Mouse (Mus musculus) brain, embryonic 18.5 days (tissue): Measurements from ENCODE around the gene Gm20388.

Experiments
- DNase-seq: peaks from one replicate; pipeline ENCODE4 v3.0.0-alpha.2; 2012; ENCODE audit warnings: low read depth, low spot score

Gm20388 gene

DNA sequence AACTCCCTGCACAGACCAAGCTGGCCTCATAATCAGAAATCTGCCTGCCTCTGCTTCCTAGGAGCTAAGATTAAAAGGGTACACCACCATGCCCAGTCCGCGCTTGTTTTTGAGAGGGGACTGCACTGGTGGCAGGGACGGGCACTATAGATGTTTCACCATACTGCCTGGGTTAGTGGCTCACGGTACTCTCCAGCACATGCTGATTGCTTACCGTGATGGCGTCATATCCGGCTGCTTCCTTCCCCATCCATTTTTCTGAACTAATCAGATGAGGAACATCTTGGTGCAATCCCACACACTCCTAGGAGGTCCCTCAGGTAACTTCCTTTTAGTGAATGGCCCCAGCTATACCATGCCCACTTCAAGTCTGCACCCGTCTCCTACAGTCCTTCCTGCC is 134.3 kb downstream of the Gm20388 start:
- no peak for DNase-seq

DNA sequence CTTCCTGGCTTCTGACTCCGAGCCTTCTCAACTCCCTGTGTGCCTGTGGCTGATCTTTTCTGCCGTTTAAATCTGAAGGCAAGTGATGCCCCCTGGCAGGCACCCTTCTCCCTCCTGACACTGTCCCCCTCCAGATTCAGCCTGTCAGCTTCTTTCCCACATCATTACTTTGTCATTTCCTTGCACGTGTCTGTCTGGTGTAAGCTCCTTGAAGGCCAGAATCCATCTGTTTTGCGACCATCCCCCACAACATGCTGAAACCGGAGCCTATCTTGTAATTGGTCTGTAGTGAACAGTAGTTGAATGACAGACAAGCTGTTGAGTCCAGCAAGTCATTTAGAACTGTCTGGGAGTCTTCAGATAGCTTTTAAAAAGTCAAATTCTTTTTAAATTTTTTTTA is 134.8 kb downstream of the Gm20388 start:
- no peak for DNase-seq

DNA sequence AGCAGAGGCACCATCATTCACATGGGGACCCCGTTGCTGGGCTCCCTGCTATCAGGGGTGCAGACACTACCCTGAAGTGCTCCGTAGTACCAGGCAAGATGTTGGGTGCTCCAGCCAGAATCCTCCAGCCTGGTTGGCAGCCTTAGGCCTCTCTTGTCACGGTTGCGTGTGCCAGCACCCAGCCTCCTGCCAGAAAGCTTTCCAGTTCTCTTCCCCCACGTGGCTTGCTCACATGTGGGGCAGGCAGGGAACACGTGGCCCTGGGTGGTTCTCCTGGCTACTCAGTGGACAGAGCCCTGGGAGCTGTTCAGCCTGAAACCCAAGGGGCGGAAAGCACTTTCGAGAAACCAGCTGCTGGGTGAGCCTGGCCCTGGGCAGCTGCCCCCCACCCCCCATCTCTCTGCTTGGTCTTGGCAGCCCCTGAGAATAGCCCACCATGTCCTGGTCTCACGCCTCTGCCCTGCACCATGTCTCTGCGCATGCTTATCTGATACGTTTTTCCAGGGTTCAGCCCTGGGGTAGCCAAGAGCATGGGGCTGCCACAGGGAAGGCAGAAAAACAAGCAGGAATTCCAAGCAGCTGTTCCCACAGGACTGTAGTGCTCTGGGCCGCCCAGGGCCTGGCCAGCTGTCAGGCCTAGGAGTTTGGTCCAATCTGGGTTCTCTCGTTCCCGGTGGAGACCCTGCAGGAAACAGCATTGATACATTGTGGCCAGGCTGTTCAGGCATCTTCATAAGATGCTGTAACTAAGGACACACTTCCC is 135.8 kb downstream of the Gm20388 start:
- DNase-seq, result peak; percentile 42

DNA sequence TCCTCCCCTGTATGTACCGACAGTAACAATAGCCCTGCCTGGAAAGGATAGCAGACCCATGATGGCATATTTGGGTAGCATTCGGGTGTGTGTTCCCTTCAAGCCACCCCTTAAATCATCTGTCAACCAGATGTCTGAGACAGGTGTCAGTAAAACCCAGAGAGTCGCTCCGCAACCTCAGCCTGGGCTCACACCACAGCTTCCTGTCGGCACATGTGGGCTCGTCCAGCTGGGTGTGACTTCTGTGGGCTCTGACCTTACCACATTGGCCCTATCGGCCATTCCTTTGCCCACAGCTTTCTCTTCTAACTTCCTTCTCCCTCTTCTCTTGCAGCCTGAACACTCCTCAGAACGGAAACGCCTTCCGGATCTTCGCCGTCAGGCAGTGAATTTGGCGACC is 139.3 kb downstream of the Gm20388 start:
- no peak for DNase-seq

DNA sequence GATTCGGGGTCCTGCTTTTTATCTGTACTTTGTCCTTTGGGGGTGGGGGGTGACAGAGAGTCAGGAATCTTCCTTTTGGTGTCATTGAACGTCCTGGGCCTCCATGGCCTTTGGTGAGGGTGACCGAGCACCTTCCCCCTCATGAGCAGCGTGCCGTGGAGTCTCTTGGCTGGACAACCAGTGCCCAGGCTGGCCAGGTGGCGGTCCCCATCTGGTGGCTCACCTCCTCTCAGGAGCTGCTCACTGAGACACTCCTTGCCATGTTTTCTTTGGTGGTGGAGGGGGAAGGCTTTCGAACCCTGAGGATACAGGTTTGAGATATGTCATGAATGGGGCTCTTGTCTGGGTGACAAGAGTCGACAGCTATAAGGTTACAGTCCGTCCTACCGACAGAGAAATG is 139.7 kb downstream of the Gm20388 start:
- DNase-seq, result no peak

DNA sequence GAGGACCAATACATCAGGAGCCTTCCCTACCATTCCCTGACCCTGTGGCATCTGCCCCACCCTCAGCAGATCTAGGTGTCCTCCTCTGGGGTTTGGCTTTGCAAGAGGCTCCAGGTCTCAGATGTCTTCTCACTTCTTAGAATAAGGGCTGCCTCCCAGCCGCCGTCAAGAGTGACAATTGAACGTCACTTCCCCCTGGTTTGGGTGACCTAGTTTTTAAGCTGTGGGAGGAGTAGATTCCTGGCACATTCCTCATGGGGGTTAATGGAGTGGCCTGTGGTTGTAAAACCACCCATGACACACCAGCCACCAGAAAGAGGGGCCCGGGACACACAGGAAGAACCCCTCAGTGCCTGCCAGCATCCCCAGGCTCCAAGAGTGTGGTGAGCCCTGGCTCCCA is 140.4 kb downstream of the Gm20388 start:
- DNase-seq, result no peak

DNA sequence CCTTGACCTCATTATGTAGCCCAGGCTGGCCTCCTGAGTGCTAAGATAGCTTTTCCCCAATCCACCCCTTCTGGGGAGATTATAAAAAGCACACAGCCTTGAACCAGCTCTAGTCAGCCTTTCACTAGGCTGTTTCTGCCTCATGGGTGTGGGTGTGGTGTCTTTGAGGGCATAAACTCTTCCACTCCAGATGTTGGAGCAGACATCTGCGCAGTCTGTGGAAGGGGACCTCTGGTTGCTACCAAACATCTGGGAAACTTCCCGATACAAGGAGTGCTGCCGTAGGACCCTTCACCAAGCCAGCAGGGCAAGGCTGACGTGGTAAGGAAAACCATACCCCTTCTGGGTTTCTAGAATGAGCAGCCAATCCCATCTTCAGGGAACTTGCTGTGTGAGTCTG is 141.3 kb downstream of the Gm20388 start:
- no peak for DNase-seq

DNA sequence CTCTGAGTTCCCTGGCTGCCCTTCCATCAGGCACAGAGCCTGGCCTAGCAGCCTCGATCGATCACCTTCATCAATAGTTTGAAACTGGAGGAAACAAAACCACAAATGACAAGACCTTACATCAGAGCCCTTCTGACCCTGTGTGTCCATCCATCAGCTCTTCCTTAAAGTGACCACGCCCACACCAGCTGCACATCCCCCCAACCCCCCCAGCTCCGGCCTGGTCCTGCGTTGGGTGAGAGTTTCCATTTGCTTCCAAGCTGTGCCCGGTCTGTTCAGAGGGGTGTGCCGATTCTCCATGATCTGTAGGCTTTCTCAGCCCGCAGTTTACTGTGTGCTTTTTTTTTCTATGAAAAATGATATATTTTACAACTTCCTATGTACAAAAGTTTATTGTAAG is 141.7 kb downstream of the Gm20388 start:
- no peak for DNase-seq

DNA sequence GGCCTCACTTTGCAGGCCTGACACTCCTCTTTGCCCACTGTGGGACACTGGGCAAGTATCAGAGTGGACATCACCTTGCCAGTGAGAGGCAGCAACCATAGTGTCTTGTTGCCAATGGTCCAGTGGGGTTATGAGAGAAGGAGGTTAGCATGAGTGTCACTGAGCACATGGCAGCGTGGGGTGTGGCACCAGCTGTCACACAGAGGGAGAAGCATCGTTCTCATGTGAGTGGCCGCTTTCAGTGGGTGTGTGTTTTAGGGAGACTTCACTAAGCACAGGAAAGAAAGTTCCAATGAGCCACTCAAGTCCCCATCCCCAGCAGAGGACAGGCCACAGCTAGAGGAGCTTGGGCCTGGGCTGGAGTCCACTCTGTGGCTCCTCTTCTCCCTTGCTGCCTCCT is 144.2 kb downstream of the Gm20388 start:
- DNase-seq, result no peak

DNA sequence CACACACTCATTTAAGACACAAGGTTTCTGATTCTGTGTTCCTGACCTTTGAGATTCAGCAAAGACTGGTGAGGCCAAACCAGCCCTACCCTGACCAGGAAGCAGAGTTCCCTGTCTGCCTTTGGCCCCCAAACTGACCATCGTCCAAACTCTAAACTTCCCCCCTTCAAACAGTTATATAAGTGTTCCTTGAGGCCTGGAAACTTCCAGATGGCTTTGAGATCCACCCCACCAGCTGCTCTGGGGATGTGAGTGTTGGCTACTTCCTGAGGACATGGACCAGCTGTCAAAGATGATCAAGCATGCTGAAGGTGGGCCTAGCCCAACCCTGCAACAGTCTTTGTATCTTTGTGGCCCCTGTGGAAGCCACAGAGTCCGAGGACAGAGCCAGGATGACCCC is 146.4 kb downstream of the Gm20388 start:
- no peak for DNase-seq

DNA sequence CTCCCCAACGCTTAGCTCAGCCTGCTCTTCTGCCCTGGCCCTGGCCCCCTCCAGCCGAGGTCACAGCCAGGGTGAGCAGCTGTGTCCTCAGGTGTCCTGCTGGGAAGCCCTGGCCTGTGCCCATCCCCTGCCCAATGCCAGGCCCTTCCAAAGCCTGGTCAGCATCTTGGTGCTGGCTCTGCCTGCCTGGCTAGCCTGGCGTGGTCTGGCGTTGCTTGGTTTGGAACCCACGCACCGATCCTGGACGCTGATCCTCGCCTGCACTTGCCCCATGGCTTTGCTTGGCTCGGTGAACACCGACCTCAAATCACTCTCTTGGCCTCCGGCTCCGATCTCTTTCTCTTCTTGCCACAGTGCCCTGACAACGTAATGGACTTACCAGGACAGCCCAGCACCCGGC is 152.1 kb downstream of the Gm20388 start:
- no peak for DNase-seq

DNA sequence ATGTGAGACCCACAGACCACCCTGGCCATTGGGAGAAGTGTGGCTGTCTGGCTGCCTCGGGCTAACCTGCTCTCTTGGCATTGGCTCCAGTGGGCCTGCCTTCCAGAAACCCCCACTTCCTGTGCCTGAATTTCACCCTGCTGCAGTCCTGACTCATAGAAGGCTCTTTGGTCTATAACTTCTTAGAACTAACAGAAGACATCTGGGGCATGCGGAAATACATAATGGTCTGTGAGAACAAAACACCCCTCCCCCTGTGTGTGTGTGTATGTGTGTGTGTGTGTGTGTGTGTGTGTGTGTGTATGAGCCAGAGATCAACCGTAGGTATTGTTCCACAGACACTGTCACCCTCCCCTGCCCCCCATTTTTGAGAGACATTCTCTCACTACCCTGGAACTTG is 152.7 kb downstream of the Gm20388 start:
- DNase-seq, result no peak

DNA sequence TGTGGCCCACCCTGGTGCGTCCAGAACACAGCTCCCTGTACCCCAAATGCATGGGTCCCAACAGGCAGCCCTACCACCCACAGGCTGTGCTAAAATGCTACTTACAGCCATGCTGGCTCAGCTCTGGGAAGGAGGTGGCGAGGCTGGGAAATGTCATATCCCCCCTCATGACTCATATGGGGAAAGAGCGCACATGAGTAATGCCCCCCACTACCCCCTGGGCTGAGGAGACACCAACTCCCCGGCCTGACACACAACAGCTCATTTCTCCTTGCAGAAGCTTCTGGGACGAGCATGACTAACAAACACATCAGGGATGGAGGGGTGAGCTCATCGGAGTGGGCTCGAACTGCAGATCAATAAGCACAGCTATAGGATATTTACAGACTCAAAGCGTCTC is 155.0 kb downstream of the Gm20388 start:
- DNase-seq, result no peak

DNA sequence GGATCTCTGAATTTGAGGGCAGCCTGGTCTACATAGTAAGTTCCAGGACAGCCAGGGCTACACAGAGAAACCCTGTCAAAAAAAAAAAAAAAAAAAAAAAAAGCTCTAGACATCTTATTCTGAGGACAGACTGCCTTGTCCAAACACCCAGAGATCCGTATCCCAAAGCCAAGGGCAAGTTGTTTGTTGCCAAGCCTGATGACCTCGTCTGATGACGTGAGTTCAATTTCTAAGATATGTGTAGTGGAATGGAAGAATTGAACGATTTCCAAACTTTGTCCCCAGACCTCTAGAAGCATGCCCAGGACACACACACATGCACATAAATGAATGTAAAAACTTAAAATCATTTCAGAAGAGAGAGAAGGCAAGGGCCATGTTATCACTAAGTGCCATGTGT is 155.6 kb downstream of the Gm20388 start:
- DNase-seq, result no peak

DNA sequence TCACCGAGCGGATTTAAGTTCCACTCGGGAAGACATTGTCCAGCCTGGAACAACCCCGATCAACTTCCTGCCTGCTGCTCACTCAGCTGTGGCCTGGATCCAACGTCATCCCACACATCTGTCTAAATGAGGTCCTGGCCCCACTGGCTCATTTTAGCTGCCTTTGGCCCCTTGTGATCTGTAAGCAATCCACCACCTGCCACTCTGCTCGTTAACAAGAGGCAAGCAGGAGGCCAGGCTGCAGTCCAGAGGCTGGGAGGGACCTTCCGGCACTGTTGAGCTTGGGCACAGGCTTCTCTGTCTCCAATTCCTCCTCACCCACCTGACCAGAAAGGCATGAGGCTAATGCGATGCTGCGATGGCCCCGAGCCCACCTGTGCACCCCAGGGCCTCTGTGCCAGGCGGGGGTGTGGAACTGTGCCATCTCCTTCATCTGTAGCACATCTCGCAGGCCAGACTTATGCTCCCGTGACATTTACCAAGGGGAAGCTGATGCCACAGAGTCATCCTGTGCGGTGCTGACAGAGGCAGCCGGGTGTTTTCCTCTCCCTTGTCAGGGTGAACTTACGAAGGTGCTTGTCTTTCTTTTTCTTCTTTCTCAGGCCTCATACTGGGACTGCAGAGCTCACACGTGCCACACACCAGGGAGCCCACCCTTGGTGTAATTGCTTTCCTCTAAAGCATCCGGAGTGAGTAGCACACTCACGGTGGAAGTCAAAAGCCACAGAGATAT is 157.5 kb downstream of the Gm20388 start:
- no peak for DNase-seq

DNA sequence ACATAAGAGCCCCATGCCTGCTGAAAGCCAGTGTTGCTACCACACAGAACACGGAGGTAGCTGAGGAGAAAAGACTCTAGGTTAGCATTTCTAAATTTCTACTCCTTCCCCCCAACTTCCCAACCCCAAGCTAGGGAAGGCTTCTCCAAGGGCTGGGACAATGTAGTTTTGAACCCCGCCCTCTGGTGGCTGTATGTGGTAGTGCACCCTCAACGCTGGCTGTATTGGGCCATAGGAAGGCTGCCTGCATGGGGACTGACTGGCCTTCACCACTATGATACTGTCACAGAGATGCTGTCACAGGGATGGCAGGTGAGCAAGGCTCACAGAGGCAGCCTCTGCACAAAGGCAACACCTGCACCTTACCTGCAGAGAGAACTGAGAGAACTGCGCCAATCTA is 161.0 kb downstream of the Gm20388 start:
- DNase-seq, result peak; percentile 26

DNA sequence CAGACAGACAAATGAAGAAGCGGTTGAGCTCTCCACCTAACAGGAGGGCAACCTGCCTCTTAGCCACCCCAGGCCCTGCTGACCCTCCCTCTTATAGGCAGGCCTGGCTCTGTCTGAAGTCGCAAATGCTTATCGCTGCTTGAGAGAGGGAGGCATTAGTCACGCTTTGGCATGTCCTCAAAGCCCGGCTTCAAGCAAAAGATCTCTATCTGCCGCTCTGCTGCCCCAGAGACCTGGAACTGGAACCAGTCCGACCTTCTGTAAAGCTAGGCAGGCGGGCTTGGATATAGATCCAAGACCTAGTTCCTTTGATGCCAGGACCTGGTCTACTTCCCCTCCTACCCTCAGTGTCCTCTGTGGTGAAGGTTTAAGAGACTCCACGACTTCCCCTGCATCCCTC is 161.6 kb downstream of the Gm20388 start:
- no peak for DNase-seq

DNA sequence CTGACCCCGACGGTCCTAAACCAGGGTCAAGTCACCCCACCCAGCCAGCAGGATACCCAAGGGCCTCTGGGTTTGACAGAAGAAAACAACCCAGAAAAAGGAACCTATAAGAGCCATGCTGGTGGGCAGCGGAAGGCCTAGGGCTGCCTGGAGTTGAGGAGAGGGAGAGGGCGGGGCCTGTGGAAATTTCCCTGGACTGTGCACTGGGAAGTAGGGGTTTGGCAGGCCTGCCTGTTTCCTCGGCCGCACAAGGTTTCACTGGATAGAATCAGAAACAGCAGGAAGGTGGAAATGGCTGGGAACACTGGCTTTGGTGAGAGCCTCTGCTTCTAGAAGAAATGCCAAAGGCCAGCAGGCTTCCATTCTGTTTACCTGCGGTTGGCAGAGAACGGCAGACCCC is 162.2 kb downstream of the Gm20388 start:
- no peak for DNase-seq

DNA sequence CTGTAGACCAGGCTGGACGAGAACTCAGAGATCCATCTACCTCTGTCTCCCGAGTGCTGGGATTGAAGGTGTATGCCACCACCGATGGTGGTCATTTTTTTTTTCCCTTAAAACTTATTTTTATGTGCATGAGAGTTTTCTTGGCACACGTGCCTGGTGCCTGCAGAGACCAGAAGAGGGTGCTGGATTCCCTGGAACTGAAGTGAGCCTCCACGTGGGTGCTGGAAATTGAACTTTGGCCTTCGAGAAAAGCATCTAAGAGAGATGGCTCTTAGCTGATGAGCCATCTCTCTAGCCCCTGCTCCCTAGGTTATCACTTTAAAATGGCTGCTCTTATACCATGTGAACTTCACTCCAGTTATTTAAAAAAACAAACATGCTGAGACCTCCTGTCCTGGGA is 163.9 kb downstream of the Gm20388 start:
- DNase-seq, result no peak

DNA sequence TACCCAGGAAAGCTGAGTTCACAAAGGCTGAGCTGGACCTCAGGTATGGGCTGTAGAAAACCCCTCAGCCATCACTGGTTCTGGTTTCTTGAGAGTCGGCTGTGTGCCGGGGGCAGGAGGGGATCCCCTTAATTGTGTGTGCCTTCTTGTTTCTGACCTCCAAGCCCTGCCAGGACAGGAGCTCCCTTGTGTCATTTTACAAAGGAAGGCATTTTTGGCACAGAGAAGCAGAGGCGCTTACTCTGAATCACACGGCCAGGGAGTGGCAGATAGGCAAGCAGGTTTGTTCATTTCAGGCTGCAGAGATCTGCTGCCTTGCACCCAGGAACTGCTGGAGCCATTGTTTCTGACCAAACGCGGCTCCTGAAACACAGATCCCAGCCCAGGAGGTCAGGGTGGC is 164.7 kb downstream of the Gm20388 start:
- no peak for DNase-seq

DNA sequence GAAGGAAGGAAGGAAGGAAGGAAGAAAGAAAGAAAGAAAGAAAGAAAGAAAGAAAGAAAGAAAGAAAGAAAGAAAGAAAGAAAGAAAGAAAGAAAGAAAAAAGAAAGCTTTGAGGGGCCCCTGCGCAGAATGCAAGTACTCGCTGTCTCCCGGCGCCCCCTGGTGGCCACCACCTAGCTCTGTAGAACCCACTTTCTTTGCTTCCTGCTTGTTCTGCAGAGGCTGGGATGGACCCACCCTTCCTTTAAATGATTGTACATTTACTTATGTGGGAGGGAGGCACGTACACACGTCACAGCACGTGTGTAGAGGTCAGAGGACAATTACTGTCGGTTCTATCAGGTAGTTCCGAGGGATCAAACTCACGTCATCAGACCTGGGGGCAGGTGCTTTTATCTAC is 167.4 kb downstream of the Gm20388 start:
- DNase-seq, result peak; percentile 12

DNA sequence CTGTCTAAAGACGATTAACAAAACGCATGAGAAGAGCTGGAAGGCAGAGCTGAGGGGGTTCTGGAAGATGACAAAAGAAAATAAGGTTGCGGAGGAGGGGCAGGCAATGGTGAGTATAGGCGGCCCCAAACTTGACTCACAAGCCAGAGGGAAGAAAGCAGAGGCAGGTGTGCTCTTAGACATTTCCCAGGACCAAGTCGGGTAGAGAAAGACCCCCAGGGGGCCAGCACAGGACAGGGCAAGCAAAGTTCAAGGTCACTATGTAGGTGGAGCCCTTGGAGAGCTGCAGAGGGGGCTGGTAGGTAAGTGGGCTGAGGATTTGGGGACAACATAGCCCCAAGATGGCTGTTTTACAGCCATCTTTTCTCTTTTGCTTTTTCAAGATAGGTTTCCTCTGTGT is 168.7 kb downstream of the Gm20388 start:
- DNase-seq, result no peak

DNA sequence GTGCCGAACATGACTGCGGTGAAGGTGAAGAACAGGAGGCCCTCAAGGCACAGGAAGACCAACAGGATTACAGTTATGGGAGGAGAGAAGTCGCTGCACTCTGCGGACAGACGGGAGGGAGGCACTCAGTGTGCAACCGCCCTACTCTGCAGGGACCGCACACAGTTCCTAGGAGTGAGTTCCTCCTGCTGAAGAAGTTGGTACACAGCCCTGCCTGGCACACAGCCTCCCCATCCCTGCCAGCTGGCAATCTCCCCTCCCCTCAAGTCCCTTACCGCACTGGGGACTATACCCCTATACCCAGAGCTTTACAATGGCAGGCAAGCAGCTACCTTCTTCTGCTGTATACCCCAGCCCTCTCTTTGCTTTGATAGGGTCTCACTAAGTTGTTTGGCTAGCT is 172.6 kb downstream of the Gm20388 start:
- no peak for DNase-seq
